Mouse (Mus musculus) cerebellum, adult 18-20 months (tissue): ENCODE results near the gene Pdpr.
"Not testable (repeated sequence)": the region's sequence is repeated elsewhere in the genome, so short reads cannot be mapped to it uniquely, and the experiment has no call there.

Source experiments
- DNase-seq, 2 experiments: peaks; one replicate each; pipeline ENCODE4 v3.0.0; 2021

Gene Pdpr

DNA sequence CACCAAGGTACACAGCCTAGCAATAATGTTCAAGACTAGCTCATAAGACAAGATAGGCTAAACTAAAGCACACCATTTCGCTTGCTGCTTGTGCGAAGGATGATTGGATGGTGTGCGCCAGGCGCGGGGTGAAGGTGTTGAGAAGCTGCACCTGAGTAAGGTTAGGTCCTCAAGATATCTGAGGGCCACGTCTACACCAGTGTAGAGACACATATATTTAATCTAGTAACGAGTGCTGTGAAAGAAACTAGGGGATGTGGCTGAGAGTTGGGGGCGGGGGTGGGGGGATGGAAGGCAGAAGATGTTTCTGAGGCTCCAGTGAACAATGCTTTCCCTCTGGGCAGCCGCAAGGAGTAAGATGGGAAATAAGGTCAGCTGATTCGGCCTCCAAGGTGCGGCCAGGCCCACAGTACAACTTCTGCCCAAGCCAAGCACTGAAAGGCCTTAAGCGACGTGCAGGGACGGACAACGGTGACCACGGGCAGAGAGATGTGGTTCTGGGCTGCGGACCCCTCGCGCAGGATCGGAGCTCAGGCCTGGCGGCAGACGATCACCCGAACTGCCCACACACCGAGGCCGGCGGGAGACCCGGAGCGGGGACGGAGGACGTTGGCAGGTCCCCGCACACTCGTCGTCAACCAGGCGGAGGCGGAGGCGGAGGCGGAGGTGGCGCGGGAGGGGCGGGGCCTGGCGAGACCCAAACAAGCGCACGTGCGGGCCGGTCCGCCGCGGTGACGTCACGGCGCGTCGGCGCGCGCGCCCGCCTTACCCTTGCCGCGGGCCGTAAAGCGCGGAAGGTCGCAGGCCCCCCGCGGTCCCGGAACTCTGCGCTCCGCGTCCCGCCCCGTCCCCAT is at the start of gene Pdpr:
Gene Pdpr (plus strand): TSS at position 766 of the 854 bp plus-strand sequence.
- DNase-seq = peak; percentile 93 to 96

DNA sequence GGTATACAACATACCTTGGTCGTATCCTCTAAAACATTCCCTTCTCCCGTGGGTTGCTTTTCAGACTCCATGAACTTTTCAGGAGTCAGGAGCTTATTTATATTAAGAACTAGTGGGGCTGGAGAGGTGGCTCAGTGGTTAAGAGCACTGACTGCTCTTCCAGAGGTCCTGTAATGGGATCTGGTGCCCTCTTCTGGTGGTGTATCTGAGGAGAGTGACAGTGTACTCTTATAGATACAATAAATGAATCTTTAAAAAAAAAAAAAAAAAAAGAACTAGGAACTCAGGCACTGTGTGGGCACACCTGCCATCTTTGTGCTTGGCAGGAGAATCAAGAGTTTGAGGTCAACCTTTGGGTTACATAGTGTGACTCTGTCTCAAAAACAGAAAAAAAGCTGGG is 45.7 kb upstream of the Pdpr start:
- no peak for DNase-seq

DNA sequence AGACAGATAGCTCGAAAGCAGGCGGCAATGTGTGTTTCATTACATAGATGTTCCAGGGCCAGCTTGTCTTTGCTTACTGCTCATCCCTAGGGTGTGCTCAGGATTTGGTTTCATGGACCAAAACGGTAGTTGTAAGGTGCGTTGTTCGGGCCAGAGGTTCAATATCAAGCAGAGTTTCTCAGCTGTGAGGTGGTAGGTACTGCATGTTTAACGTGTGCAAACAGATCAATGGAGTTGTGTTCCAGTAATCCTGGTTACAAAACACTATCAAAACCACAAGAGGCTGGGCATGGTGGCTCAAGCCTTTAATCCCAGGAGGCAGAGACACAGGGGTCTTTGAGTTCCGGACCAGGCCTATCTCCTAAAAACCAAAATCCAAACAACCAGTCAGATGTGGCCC is 45.3 kb upstream of the Pdpr start:
- DNase-seq = no peak

DNA sequence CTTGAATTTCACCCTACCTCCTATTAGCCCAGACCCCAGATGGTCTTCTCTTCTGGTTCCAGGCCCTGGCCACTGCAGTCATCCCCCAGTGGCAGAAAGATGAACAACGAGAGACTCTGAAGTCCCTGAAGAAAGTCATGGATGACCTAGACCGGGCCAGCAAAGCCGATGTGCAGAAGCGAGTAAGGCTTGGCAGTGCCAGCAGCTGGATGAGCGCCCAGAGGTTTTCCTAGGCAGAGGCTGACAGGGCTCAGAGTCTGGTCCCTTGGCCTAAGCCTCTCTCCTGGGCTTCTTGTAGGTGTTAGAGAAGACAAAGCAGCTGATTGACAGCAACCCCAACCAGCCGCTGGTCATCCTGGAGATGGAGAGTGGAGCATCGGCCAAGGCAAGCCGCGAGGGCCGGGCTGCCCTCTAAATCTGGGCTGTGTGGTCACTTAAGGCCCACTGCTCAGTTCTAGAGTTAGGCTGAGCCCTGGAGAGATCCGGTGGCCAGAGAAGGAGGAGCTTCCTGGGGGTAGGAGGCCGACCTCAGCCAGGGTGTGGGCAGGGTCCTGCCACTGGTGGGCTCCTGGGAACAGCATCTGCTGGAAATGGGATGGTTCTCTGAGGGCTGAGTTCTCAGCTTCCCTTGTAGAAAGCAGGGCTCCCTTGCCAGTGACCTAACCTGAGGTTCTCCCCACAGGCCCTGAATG is 40.5 kb upstream of the Pdpr start:
- no peak for DNase-seq

DNA sequence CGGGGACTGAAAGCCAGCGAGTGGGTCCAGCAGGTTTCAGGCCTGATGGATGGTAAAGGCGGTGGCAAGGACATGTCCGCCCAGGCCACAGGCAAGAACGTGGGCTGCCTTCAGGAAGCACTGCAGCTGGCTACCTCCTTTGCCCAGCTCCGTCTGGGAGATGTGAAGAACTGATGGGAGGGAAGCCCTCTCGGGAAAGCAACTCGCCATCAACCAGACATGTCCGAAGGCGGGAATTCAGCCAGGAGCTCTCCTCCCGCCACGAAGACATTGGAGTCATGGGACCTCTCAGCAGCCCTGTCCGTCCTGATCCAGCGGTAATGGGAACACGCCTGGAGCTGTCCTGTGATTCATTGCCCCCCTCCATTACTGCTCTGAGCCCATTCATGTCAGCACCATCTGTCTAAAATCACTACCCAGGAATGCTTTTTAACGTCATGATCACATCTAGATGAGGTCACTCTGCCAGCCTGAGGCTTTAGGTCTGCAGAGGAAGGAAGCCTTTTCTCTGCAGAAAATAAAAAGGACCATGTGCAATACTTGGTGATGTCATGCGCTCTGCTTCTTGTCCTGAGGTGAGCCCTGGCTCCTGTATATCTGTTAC is 39.3 kb upstream of the Pdpr start:
- no peak for DNase-seq

DNA sequence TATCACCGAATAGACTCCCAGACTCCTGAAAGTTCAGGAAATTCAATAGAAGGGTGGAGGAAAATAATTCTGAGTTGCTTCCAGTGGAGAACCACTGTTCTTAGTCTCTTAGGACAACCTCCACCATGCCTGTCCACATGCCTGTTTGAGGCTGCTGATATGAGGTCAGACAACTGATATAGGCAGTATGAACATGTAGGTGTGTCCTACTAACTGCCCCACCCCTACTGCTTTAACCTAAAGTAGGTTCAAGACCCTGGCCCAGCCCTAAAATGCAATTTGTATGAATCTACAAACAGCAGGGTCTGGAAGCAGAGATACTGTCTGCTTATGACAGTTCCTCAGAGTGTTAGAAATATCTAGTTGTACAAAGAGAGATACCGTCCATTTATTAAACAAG is 38.8 kb upstream of the Pdpr start:
- no peak for DNase-seq

DNA sequence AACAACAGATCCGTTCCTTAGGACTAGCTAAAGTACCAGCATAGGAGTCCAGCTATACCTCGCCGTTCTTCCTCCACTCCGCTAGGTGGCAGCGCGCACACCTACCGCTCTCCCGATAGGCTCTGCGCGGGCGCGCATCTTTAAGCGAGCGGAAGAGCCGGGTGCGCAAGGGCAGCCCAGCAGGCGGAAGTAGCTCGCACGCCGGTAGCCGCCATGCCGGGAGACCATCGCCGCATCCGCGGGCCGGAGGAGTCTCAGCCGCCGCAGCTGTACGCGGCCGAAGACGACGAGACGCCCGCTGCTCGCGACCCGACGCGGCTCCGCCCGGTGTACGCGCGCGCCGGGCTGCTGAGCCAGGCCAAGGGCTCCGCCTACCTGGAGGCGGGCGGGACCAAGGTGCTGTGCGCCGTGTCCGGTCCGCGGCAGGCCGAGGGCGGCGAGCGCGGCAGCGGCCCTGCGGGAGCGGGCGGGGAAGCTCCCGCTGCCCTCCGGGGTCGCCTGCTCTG is 38.2 kb upstream of the Pdpr start, which contains the start of gene Exosc6:
Gene Exosc6 (plus strand): TSS at position 182 of the 506 bp plus-strand sequence.
- DNase-seq = peak; percentile 86 to 96

DNA sequence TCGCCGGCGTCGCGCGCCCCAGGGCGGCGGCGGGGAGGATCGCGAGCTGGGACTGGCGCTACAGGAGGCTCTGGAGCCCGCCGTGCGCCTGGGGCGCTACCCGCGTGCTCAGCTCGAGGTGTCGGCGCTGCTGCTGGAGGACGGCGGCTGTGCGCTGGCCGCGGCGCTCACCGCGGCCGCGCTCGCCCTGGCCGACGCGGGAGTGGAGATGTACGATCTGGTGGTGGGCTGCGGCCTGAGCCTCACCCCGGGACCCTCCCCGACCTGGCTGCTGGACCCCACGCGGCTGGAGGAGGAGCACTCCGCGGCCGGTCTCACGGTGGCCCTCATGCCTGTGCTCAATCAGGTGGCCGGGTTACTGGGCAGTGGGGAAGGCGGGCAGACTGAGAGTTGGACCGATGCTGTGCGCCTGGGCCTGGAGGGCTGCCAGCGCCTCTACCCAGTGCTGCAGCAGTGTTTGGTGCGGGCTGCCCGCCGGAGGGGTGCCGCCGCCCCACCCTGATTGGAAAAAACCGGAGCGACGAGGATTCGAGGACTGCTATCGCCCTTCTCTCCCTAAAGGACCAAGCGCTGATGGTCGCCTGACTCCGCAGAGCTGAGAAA is 37.6 kb upstream of the Pdpr start:
- peak; percentile 41 to 63 for DNase-seq

DNA sequence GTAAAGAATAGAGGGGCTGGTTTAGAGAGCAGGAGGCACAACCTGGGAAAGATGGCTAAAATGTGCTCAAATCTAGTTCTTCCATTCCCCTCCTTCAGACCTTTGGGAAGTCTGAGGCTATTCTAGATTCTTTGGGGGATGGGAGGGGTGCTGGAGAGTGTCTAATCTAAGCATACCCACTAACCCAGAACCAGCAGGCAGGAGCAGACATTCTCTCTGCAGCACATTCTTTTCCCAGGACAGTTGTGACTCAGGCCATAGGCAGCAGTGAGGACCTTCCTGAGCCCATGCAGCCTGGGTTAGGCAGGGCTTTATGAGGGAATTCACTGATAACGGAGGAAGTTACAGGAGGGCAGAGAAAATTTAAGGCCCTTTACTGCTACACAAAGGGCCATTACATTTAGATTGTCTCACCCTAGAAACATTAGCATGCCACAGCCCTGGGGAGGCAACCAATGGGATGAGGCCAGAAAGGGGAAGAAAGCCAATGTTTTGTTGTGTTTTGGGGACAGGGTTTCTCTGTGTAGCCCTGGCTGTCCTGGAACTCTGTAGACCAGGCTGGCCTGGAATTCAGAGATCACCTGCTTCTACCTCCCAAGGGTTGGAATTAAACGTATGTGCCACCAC is 35.4 kb upstream of the Pdpr start:
- no peak for DNase-seq

DNA sequence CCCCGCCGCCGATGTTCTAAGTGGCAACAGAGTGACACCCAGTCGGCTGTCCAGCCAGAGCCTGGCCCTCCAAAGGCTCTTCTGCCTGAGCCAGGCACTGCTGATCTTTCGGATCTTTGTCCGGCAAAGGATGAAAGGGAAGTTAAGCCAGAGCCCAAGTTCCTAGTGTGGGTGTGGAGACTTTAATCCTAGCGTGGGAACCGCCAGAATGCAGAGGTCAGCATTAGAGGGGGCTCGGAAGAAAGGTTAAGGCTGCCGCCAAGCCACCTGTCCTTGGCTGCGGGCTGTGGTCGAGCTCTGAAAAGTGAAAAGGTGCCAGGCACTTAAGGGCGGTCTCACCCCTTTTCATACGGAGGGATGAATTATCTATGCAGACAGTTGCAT is 32.8 kb upstream of the Pdpr start:
- peak in 1 of 2 experiments; percentile 13 for DNase-seq

DNA sequence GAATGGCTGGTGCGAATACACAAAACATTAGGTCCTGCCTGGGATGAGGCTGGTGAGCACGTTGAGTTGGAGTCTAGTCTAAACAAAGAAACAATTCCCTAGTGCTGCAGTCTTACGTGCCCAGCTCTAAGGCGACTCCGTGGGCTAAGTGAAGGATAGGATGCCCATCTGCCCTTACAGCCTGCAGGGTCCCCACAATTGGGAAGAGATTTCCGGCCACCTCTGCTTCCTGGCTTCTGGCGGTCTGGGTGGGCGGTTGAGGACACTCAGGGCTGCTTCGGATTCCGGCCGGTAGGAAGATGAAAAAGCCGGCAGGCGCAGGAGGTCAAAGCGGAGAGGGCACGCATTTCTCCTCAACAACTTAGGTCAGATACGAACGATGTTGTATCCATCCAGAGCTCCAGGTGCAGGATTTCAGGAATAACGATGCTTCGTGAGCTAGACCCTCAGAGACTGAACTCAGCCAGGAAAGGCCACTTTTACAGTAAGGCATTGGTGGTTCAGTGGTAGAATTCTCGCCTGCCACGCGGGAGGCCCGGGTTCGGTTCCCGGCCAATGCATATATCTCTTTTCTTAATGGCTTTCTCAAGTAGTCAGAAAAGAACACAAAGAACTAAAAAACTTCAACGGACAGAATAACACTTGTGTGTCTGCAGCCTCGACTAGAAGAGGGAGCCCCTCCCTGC is 32.2 kb upstream of the Pdpr start:
- DNase-seq = peak; percentile 88 to 95

DNA sequence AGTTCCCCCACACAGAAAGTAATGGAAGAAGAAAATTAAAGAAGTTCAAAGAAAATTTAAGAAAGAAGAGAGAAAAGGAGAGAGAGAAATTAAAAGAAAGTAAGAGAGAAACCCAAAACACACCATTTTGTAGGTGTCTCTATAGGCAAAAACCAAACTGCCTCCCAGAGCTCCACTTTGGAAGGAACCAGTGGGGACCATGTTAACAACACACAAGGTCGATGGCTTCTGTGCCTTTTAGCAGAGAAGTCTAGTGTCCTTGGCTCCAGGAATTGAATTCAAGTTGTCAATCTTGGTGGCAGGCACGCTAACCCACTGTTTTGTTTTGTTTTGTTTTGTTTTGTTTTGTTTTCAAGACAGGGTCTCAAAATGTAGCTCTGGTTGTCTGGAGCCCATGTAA is 31.5 kb upstream of the Pdpr start:
- DNase-seq = no peak

DNA sequence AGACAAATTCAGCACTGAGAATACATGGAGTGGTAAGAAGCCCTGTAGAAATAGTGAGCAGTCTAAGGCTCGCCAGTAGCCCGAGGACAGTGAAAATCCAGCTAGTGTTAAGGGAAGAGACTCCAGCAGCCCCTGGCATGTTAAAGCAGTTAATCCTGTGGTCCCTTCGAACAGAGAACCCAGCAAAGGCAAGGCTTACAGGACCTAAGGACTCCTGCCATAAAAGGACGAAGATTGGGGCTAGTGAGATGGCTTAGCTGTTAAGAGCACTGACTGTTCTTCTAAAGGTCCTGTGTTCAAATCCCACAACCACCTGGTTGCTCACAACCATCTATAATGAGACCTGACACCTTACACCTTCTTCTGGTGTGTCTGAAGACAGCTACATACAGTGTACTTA is 28.1 kb upstream of the Pdpr start:
- DNase-seq = no peak

DNA sequence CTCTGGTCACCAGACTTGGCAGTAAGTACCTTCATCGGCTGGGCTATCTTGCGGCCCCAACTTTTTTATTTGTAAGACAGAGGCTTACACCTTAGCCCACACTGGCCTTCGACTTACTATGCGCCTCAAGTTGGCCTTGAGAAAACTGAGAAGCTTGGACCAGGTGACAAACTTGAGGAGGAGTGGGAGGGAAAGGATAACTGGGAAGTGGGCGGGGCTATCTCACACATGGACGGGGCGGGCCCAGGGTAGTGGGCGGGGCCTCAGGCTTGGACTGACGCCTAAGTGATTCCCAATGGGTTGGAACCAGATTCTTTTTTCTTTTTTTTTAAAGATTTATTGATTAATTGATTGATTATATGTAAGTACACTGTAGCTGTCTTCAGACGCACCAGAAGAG is 27.0 kb upstream of the Pdpr start:
- DNase-seq = no peak

DNA sequence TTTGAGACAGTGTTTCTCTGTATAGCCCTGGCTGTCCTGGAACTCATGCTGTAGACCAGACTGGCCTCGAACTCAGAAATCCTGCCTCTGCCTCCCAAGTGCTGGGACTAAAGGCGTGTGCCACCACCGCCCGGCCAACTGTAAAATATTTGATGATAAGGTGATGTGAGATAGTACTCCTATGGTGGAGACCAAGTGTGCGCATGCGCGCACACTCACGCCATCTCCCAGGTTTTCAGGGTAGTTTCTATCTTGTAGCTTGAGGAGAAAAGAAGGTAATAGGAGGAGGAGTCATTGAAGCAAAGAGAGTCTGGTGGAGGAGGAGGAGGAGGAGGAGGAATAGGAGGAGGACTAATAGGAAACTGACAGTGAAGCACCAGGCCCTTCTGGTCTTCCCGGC is 25.8 kb upstream of the Pdpr start:
- not testable (repeated sequence) for DNase-seq

DNA sequence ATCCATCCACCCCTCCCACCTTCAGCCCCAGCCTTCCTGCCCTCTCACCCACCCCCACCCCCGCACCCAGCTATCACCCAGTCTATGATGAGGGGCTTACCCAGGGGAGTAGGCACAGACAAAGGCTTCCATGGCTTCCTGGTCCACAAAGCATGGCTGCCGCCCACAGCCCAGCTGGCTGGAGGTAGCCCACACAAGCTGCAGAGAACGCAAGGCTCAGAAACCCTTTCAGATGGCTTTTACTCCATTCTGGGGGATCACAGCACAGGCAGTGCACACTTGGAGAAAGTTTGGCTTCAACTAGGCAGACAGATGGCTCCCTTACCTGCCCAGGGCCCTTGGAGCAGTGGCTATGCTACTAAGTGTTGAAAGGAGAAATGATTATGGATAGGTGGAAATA is 18.5 kb upstream of the Pdpr start:
- no peak for DNase-seq

DNA sequence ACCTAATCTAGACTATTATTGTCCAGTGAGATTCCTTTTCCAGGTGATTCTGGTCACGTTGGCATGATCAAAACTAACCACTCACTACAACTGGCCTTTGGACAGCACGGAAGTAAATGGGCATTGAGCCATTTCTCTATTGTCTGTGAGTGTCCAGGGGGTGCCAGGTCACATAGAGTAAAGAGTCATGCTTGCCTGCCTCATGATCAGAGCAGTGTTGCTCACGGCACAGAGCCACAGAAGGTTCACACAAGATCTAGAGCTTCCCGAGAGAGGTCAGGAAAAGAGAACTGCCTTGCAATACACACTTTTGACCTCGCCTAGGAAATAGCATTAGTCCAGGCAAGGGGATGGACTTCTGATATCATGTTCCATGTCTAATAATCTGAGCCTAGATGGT is 15.0 kb upstream of the Pdpr start:
- DNase-seq = no peak

DNA sequence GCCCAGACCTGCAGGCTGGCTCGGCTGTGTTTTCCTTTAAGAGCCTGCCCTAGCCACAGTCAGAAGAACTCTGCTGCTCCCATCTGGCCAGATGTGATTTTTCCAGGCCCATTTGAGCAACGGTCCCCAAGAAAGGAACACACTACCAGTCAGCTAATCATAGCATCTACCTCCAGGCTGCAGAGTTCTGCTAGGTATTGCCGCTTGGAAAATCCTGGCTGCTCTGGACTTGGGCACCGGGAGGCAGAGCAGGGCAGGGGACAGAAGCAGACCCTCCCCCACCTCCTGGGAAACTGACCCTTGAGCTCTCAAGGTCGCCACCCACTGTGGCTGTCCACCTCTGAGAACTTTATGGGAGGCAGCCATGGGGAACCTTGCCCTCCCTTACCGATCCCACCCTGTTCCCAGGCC is 14.6 kb upstream of the Pdpr start:
- no peak for DNase-seq

DNA sequence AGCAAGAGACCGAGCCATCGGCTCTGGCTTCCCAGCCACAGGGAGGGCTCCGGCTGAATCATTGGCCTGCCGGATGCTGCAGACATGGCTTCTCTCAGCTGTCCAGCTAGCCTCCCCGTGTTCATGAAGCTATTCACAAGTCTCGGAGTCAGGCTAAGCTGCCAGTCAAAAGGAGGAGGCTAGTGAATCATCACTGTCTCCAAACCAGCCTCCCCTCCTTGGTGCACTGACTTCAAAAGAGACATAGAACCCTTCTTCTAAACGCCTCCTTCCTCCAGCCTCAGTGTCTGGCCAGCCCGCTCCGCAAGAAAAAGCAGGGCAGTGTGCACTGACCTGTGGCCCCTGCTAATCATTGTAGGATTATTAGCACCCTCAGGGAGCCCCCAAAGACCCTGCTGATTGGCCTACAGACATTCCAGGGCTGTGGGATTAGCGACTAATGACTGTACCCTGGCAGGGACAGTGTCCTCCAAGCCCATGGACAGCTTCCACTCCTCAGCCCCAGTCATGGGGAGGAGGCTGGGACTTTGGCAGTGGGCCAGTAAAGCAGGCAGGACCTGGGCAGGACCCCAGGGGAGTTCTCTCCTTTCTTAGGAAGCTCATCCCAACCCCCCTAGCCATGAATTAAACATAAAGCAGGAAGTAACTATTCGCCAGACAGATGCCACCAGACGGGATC is 12.7 kb upstream of the Pdpr start:
- no peak for DNase-seq

DNA sequence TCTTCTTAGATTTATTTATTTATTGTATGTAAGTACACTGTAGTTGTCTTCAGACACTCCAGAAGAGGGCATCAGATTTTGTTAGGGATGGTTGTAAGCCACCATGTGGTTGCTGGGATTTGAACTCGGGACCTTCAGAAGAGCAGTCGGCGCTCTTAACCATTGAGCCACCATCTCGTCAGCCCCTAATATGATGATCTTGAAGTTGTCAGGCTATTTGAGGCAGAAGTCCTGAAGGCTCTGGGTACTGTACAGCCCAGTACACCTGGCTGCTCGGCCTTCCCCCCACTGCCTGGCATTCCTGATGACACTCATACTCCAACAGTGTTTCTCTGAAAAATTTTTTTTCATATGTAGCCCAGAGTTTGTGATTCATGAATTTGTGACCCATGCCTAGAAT is 10.5 kb upstream of the Pdpr start:
- DNase-seq = not testable (repeated sequence)

DNA sequence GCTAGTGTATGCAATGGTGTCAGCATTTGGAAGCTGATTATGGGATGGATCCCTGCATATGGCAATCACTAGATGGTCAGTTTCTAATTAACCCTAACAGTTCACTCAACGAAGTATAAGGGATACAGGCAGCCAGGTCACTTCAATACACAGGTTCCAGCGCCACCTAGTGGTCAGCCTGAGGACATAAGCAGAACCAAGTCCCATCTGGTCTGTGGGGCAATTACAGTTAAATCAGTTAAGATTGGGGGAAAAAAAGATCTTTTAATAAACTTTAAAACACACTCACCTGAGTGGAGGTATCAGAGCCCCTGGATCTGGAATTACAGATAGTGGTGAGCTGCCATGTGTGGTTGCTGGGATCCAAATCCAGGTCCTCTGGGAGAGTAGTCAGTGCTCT is 4.3 kb upstream of the Pdpr start:
- peak; percentile 79 to 81 for DNase-seq

DNA sequence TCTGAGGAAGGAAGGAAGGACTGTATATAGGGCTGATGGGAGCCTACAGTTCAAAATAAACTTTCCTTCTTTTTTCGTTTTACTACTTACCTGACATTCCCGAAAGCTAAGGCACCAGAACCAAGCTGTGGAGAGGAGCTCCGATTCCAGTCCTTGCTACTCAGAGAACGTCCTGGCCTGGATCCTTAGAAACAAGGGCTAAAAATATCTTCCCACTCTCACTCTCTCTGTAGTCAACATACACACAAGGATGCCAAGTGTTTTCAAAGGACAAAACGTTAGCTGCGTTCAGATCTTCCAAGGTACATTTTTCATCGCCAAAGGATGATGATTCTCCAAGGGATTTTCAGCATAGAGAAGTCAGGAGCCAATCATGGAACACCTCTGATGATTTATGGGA is 2.7 kb upstream of the Pdpr start:
- DNase-seq = no peak
